ENCODE assay signal across 9 mouse cellular contexts in the genomic region with DNA sequence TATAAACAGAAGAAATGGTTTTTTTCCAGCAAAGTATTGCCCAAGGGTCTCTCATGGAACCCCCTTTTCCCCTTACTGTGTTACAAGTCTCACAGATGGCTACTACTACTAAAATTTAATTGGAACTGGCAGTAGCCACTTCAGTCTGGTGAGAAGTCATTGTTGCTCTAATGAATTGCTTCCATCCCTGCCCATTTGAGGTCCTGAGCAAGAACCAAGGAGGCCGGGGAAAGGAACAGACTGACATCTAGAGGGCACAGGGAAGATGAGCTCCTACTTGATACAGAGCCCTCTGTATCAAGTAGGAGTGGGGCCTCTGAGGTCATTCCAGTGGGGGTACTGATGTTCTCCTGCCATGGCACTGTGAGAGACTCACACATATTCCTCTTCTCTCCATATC. TPM values are rescaled to one million over a fixed set of nuclear protein-coding genes. Genes with fewer than 3 reads are reported as not detected.
A peak's percentile ranks its signal among the peaks of the same experiment; 100 is the strongest.
DNase-seq lines count a peak whose midpoint lies in the region; ATAC-seq and TF ChIP-seq lines count a peak whose summit lies in the region.
"Had no signal": no experiment of that assay in that cellular context is flagged by ENCODE, and none has a peak within 500 bp of the region (broad histone marks: within the 10 kb centered on the region; RNA-seq: fewer than 3 reads in every experiment).

No protein-coding gene starts in this region.

- no peaks in the 10 kb centered on the region for H3K9me3 ChIP-seq in forebrain, embryonic 15.5 days
- H3K9me3 ChIP-seq: liver, embryonic 15.5 days had no signal

- no peak for TF ChIP-seq POLR2A in kidney, adult 2 months (IDR thresholded peaks at IDR 0.05; ENCODE audit: low read depth, low read length)

- H3K4me1 ChIP-seq in kidney, adult 2 months (ENCODE audit: control insufficient read depth, insufficient read depth, low read length) = no peaks in the 10 kb centered on the region
- peaks cover 9% of the 10 kb centered on the region; the same call in 1 of the 2 replicates for H3K4me1 ChIP-seq in forebrain, embryonic 15.5 days
- H3K4me1 ChIP-seq: liver, embryonic 15.5 days had no signal

- no peak overlapping the region for H3K27ac ChIP-seq in kidney, adult 2 months (ENCODE audit: insufficient read depth, low read depth, low read length)
- no peak overlapping the region for H3K27ac ChIP-seq in forebrain, embryonic 15.5 days (replicated peaks)
- H3K27ac ChIP-seq: liver, embryonic 15.5 days had no signal

- no peaks in the 10 kb centered on the region for H3K27me3 ChIP-seq in kidney, adult 2 months (replicated peaks; ENCODE audit: control insufficient read depth, insufficient read depth, low read length)
- no peaks in the 10 kb centered on the region for H3K27me3 ChIP-seq in forebrain, embryonic 15.5 days
- H3K27me3 ChIP-seq: liver, embryonic 15.5 days had no signal

- no peak overlapping the region for H3K9ac ChIP-seq in forebrain, embryonic 15.5 days (replicated peaks)
- H3K9ac ChIP-seq: liver, embryonic 15.5 days had no signal

- H3K4me2 ChIP-seq in forebrain, embryonic 15.5 days (replicated peaks) = no peak overlapping the region
- H3K4me2 ChIP-seq: liver, embryonic 15.5 days had no signal

- peak; percentile 11 for DNase-seq in kidney, adult 2 months
- no peak for DNase-seq in kidney, postnatal 10 days
- DNase-seq in NIH3T3 (ENCODE audit: low read depth) = peak; percentile 49
- peak; percentile 33 for DNase-seq in lung, postnatal 36 days
- no peak for DNase-seq in gastrocnemius, adult 8-10 months (ENCODE audit: low spot score in 2 of 2)
- no peak for DNase-seq in ovary, postnatal 14 days (ENCODE audit: low spot score)

- peak; percentile 42 for TF ChIP-seq CTCF in kidney, adult 2 months (conservative IDR thresholded peaks at IDR 0.05; ENCODE audit: insufficient read depth, insufficient read length, low read depth, low read length)

- peak; percentile 66 for ATAC-seq in forebrain, embryonic 15.5 days (replicated peaks)
- no peak for ATAC-seq in monocyte, adult 5-6 weeks (replicated peaks; ENCODE audit: insufficient number of reproducible peaks, low FRiP score, low TSS enrichment, poor library complexity, severe bottlenecking)

- no peaks in the 10 kb centered on the region for H3K36me3 ChIP-seq in kidney, adult 2 months (ENCODE audit: control insufficient read depth, insufficient read depth, low read length)
- H3K36me3 ChIP-seq in forebrain, embryonic 15.5 days = no peaks in the 10 kb centered on the region
- H3K36me3 ChIP-seq: liver, embryonic 15.5 days had no signal

- no peak overlapping the region for H3K4me3 ChIP-seq in kidney, adult 2 months (ENCODE audit: insufficient read depth, low read depth, low read length)
- H3K4me3 ChIP-seq in forebrain, embryonic 15.5 days = no peak overlapping the region
- H3K4me3 ChIP-seq: liver, embryonic 15.5 days had no signal

- 56% methylated on average over 1 of the region's 1 CpGs for WGBS in kidney, adult 2 months
- 46% methylated on average over 1 of the region's 1 CpGs for WGBS in forebrain, embryonic 15.5 days

RNA-seq across cellular contexts. Expression of a gene that starts 47.8 kb away (rescaled TPM):
- polyA plus RNA-seq in kidney, adult 2 months (2012; rRNA removed) = 1.6 and 2.3 TPM in 2 replicates
- polyA plus RNA-seq in forebrain, embryonic 15.5 days (2015; fragmentation: Nextera tagmentation; extraction: Ambion mirVana) = 11.4 TPM in 2 replicates
- 1 to 10 TPM; 2.1 to 3.9 (median 3.0) TPM for total RNA-seq in gastrocnemius, adult 8-10 months (2022)
- total RNA-seq in monocyte, adult 5-6 weeks (2017) = 2.0 to 7.3 TPM (median 6.1 TPM) in 3 replicates

Comparison
In these comparisons a context has a peak if more than half of its experiments do, and no peak if none do; other contexts are left out.
1. DNase-seq: peak in kidney, adult 2 months (single experiment), NIH3T3 (single experiment) and lung, postnatal 36 days (single experiment); none in kidney, postnatal 10 days (single experiment), gastrocnemius, adult 8-10 months (0 of 2) and ovary, postnatal 14 days (single experiment).